Mouse (Mus musculus): Measurements from ENCODE around the gene Gimap9. TPM values are rescaled to one million over a fixed set of nuclear protein-coding genes. Genes with fewer than 3 reads are reported as not detected.

Gimap9 gene
- polyA plus RNA-seq (2015; fragmentation: Nextera tagmentation; extraction: Ambion mirVana), result 1.8 and 2.3 TPM in 2 replicates

DNA sequence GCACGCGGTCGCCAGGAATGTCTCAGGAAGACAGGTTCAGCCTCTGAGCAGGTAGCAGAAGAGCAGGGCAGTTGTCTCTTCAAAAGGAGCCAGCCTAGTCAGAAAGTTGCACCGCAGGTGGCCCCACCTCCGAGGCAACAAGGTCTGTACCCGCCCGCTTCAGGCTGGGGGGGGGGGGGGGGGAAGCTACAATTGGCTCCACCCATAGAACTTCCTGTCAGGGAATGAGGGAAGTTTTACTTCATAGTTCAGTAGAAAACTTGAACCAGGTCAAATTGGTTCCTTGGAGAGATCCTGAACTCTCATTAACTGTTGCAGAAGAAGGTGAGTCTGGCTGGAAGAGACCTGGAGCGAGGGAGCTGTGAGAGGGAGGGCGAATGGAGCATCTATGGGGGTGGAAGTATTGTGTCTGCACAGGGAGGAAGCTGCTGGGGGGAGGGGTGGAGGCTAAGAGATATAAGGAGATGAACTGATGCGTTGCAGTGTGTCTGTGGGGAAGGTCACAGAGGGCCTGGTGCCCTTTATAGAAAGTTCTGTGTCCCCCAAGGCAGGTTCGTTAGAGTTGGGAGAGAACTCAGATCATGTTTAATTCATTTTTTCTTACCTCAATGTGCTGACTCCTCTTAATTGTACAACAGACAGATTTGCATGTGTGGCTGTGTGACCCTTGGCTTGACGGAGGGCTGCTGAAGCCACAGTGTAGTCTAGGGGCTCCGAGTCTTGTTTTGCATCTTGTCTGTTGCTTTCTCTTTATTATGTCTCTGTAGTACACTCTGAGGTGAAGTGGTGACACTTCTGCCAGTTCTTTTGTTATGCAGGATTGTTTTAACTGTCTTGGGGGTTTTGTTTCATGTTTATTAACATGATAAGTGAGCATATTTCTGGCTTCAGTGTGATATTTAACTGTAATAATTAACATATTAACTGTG lies at the start of gene Gimap9:
TSS of gene Gimap9 (plus strand) at position 199 of the 929 bp plus-strand sequence.
- Histone ChIP-seq H3K36me3 (ENCODE audit: control insufficient read depth, insufficient read depth, low read length) (no peaks in the 10 kb centered on the region), H3K4me1 (ENCODE audit: control insufficient read depth, insufficient read depth, low read depth, low read length) (no peaks in the 10 kb centered on the region), H3K9ac (ENCODE audit: low read depth, low read length) (no peak within 1 kb of the TSS), H3K27ac (ENCODE audit: low read depth, low read length) (no peak within 1 kb of the TSS), H3K9me3 (ENCODE audit: control insufficient read depth, low read length) (no peaks in the 10 kb centered on the region), H3K27me3 (replicated peaks; ENCODE audit: control insufficient read depth, insufficient read depth, low read length) (no peaks in the 10 kb centered on the region), H3K4me2 (ENCODE audit: low read length) (peak within 1 kb of the TSS; percentile 37), H3K4me3 (ENCODE audit: low read length) (peak within 1 kb of the TSS; percentile 2; the same call in 1 of the 2 replicates)
- 17% methylated on average over 13 of the region's 13 CpGs for WGBS
- ATAC-seq, result no peak

DNA sequence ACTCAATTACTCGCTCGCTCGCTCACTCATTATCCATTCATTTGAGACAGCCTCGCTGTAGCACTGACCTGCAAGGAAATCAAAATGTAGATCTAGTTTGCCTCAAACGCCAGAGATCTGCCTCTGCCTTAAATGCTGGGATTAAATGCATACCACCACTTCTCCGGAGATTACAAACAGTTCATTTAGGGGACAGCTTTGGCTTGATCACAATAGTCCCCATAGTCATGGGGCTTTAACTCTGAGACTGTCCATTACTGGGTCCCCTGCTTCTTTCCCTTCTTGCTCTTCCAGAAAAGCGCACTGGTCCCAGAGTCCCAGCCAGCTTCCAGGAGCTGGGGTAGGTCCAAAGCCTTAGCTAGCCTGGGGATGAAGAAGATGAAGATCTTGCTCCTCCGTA lies 49.5 kb upstream of the Gimap9 start, which contains the start of gene AI854703:
TSS of gene AI854703 (plus strand) at position 301 of the 400 bp plus-strand sequence.
- Histone ChIP-seq H3K4me1 (ENCODE audit: control insufficient read depth, insufficient read depth, low read depth, low read length) (peaks cover 13% of the 10 kb centered on the region), H3K9ac (ENCODE audit: low read depth, low read length) (peak within 1 kb of the TSS; percentile 80), H3K36me3 (ENCODE audit: control insufficient read depth, insufficient read depth, low read length) (no peaks in the 10 kb centered on the region; the same call in 1 of the 2 replicates), H3K4me2 (ENCODE audit: low read length) (peak within 1 kb of the TSS; percentile 91), H3K4me3 (ENCODE audit: low read length) (peak within 1 kb of the TSS; percentile 66), H3K27me3 (replicated peaks; ENCODE audit: control insufficient read depth, insufficient read depth, low read length) (peaks cover 6% of the 10 kb centered on the region), H3K27ac (ENCODE audit: low read depth, low read length) (no peak within 1 kb of the TSS), H3K9me3 (ENCODE audit: control insufficient read depth, low read length) (no peaks in the 10 kb centered on the region)
- 32% methylated on average over 8 of the region's 8 CpGs for WGBS
- ATAC-seq, result no peak

DNA sequence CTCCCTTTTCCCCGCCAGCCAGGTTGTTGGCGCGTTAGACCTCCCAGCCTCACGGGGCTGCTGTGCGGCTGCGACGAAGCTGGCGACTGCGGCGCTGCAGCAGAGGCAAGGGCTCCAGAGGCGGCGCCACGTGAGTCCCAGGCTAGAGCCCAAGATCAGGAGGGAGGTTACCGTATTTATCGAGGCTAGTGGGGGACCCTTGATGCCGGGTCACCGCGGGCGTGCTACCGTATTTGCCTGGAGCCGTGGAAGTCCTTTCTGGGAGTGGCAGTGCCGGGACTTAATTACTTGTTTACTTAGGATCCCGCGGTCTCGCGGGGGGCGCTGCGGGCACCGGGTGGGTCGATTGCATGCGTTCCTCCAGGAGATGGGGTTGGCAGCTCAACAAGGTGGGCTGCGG lies 48.9 kb upstream of the Gimap9 start:
- under 1% methylated on average over 32 of the region's 32 CpGs for WGBS
- ATAC-seq, result peak; percentile 68
- H3K27ac ChIP-seq (ENCODE audit: low read depth, low read length), result no peak overlapping the region

DNA sequence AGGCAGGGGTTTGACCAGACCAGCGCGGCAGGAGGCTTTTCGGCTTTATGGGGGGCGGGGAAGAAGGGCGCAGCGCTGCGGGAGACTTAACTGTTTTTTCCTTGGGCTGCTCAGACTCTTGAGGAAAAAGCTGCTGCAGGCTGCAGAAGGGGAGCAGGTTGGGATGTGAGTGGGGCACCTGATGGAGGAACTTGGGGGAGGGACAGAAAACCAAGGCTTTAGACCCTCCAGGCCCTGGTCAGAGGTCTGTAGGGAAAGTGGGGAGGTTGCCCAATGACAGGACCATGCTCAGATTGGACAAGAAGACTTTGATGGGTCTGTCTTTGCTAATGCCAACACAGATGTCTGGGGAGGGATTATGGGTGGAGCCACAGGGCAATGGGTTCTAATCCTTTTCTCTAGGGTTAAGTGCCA lies 48.4 kb upstream of the Gimap9 start:
- Histone ChIP-seq H3K4me3 (ENCODE audit: low read length) (peak overlapping the region; percentile 66), H3K27me3 (replicated peaks; ENCODE audit: control insufficient read depth, insufficient read depth, low read length) (peaks cover 6% of the 10 kb centered on the region), H3K4me2 (ENCODE audit: low read length) (peak overlapping the region; percentile 91), H3K9ac (ENCODE audit: low read depth, low read length) (peak overlapping the region; percentile 80), H3K4me1 (ENCODE audit: control insufficient read depth, insufficient read depth, low read depth, low read length) (peaks cover 13% of the 10 kb centered on the region), H3K9me3 (ENCODE audit: control insufficient read depth, low read length) (no peaks in the 10 kb centered on the region), H3K36me3 (ENCODE audit: control insufficient read depth, insufficient read depth, low read length) (no peaks in the 10 kb centered on the region; the same call in 1 of the 2 replicates), H3K27ac (ENCODE audit: low read depth, low read length) (no peak overlapping the region)
- ATAC-seq, result no peak
- 9% methylated on average over 7 of the region's 7 CpGs for WGBS

More for the DNA sequence above, 48.9 kb upstream of the Gimap9 start:
- Histone ChIP-seq H3K36me3 (ENCODE audit: control insufficient read depth, insufficient read depth, low read length) (no peaks in the 10 kb centered on the region; the same call in 1 of the 2 replicates), H3K27me3 (replicated peaks; ENCODE audit: control insufficient read depth, insufficient read depth, low read length) (peaks cover 6% of the 10 kb centered on the region), H3K4me1 (ENCODE audit: control insufficient read depth, insufficient read depth, low read depth, low read length) (peaks cover 13% of the 10 kb centered on the region), H3K9ac (ENCODE audit: low read depth, low read length) (peak overlapping the region; percentile 80), H3K4me3 (ENCODE audit: low read length) (peak overlapping the region; percentile 66), H3K9me3 (ENCODE audit: control insufficient read depth, low read length) (no peaks in the 10 kb centered on the region), H3K4me2 (ENCODE audit: low read length) (peak overlapping the region; percentile 91)

DNA sequence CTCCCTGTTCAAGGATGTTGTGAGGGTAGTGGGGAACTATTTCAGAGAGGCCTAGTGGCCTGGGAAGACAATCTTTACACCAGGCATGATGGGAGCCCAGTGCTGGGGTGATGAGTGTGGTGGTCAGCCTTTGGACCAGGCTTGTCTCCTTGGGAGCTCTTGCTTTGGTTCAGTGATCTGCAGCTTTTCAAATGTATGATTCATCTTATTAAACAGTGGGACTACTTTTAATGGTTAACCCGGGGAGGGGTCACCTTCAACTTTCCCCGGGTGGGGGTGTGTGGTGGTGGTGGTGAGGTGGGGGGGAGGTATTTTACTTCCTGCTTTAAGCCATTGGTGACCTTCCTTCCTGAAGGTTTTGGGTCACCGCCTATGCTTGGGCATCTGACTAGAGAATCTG lies 47.6 kb upstream of the Gimap9 start:
- WGBS, result 78% methylated on average over 3 of the region's 3 CpGs
- peaks cover 6% of the 10 kb centered on the region for H3K27me3 ChIP-seq (replicated peaks; ENCODE audit: control insufficient read depth, insufficient read depth, low read length)
- H3K4me3 ChIP-seq (ENCODE audit: low read length), result no peak overlapping the region
- no peaks in the 10 kb centered on the region for H3K36me3 ChIP-seq (ENCODE audit: control insufficient read depth, insufficient read depth, low read length)
- H3K4me2 ChIP-seq (ENCODE audit: low read length), result no peak overlapping the region; the same call in none of the 2 replicates
- no peaks in the 10 kb centered on the region for H3K9me3 ChIP-seq (ENCODE audit: control insufficient read depth, low read length)
- peaks cover 13% of the 10 kb centered on the region for H3K4me1 ChIP-seq (ENCODE audit: control insufficient read depth, insufficient read depth, low read depth, low read length)
- no peak for ATAC-seq
- no peak overlapping the region for H3K27ac ChIP-seq (ENCODE audit: low read depth, low read length)
- no peak overlapping the region for H3K9ac ChIP-seq (ENCODE audit: low read depth, low read length)

GRCm38 (mm10) chr6:48628808-48629660 lies 46.9 kb upstream of the Gimap9 start:
- Histone ChIP-seq H3K4me3 (ENCODE audit: low read length) (peak overlapping the region; percentile 52), H3K27ac (ENCODE audit: low read depth, low read length) (peak overlapping the region; percentile 69), H3K4me1 (ENCODE audit: control insufficient read depth, insufficient read depth, low read depth, low read length) (peaks cover 13% of the 10 kb centered on the region), H3K27me3 (replicated peaks; ENCODE audit: control insufficient read depth, insufficient read depth, low read length) (peaks cover 6% of the 10 kb centered on the region), H3K9me3 (ENCODE audit: control insufficient read depth, low read length) (no peaks in the 10 kb centered on the region), H3K9ac (ENCODE audit: low read depth, low read length) (peak overlapping the region; percentile 75), H3K36me3 (ENCODE audit: control insufficient read depth, insufficient read depth, low read length) (no peaks in the 10 kb centered on the region), H3K4me2 (ENCODE audit: low read length) (peak overlapping the region; percentile 89)
- WGBS, result 5% methylated on average over 54 of the region's 54 CpGs
- ATAC-seq, result peak; percentile 75

- WGBS, result 11% methylated on average over 13 of the region's 13 CpGs
- no peak; the same call in 1 of the 2 replicates for ATAC-seq
- Histone ChIP-seq H3K9me3 (ENCODE audit: control insufficient read depth, low read length) (no peaks in the 10 kb centered on the region), H3K36me3 (ENCODE audit: control insufficient read depth, insufficient read depth, low read length) (no peaks in the 10 kb centered on the region), H3K9ac (ENCODE audit: low read depth, low read length) (peak overlapping the region; percentile 75), H3K4me3 (ENCODE audit: low read length) (peak overlapping the region; percentile 52), H3K27me3 (replicated peaks; ENCODE audit: control insufficient read depth, insufficient read depth, low read length) (peaks cover 6% of the 10 kb centered on the region), H3K4me1 (ENCODE audit: control insufficient read depth, insufficient read depth, low read depth, low read length) (peaks cover 13% of the 10 kb centered on the region), H3K27ac (ENCODE audit: low read depth, low read length) (peak overlapping the region; percentile 69), H3K4me2 (ENCODE audit: low read length) (peak overlapping the region; percentile 89)
Measured at GRCm38 (mm10) chr6:48629661-48630034, 46.3 kb upstream of the Gimap9 start.

GRCm38 (mm10) chr6:48630831-48631230 lies 45.1 kb upstream of the Gimap9 start:
- WGBS, result 91% methylated on average over 8 of the region's 8 CpGs
- Histone ChIP-seq H3K4me3 (ENCODE audit: low read length) (no peak overlapping the region), H3K9ac (ENCODE audit: low read depth, low read length) (no peak overlapping the region), H3K27ac (ENCODE audit: low read depth, low read length) (no peak overlapping the region), H3K4me2 (ENCODE audit: low read length) (no peak overlapping the region), H3K9me3 (ENCODE audit: control insufficient read depth, low read length) (no peaks in the 10 kb centered on the region), H3K27me3 (replicated peaks; ENCODE audit: control insufficient read depth, insufficient read depth, low read length) (peaks cover 5% of the 10 kb centered on the region), H3K36me3 (ENCODE audit: control insufficient read depth, insufficient read depth, low read length) (no peaks in the 10 kb centered on the region), H3K4me1 (ENCODE audit: control insufficient read depth, insufficient read depth, low read depth, low read length) (peaks cover 13% of the 10 kb centered on the region)
- ATAC-seq, result no peak

Data from hindbrain, embryonic 16.5 days (tissue).